Mouse (Mus musculus): Measurements from ENCODE around the gene Fip1l1. TPM values are rescaled to one million over a fixed set of nuclear protein-coding genes. Genes with fewer than 3 reads are reported as not detected.

The Fip1l1 gene
- total RNA-seq (2022) = 10 to 100 TPM; 66.0 to 72.6 (median 68.5) TPM

DNA sequence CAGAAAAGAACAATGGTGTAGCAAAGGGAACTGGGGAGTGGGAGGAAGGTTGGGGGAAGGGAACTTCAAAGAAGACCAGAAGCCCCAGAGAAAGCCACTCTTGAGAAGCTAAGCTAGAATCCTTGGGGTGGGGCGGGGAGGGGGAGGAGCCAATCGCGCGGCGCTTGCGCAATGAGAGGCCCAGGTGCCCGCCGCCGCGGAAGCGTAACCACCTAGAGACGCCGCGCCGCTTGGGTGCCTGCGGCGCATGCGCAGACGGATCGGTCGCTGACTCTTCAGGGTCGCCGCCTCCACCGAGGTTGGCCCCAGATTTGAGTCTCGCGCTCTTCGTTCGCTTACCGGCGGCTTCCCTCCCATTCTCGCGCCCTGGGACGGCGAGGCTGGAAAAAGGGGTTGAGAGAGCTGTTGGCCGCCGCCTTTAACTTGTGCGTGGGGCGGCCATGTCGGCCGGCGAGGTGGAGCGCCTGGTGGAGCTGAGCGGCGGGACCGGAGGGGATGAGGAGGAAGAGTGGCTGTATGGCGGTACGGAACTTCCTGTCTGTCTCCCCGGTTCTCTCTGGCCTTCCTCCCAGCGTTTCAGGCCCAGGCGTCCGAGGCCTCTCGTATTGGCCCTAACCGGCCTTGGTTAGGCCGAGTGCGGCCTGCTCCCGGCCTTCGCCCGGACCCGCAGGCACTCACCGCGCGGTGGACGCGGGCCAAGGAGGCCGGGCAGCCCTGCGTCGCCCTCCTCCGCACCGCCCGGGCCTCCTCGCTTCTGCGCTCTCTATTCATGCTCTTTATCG, at the start of gene Fip1l1:
Gene Fip1l1 (plus strand): TSS at position 210 of the 782 bp plus-strand sequence.
- DNase-seq = peak; percentile 82

DNA sequence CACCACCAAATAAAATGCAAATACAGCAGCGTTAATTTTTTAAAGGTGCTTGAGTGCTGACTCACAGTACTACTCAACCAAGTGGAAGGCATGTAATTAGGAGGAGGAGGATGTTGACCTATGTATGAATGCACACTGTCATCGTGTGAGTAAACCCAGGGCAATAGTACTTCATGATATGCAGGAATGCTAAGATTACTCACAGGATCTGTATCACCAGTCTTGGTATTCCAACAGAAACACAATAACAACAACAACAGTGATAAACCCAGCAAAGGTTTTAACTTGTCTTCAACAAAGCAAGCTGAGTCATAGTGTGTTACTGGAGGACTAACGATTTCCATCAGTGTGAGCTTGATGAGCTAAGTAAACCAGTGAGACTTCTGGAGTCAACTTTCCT, 42.5 kb upstream of the Fip1l1 start:
- DNase-seq = no peak

DNA sequence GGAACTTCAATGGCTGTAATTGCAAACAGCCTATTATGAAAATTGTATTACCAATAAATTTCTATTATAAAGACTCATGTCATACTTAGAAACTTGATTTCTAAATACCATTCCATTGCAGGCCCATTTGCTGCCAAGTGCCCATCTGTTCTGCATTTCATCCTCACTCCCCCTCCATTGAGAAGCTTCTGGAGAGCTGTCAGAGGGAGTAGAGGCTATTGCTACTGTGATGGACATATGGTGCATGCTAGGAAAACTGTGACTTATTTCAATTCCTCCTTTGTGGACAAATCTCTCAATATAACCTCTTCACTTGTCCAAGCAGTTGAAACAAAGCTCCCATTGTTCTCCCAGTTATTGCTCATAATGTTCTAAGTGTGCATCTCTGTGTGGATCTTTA, 23.6 kb upstream of the Fip1l1 start:
- no peak for DNase-seq

DNA sequence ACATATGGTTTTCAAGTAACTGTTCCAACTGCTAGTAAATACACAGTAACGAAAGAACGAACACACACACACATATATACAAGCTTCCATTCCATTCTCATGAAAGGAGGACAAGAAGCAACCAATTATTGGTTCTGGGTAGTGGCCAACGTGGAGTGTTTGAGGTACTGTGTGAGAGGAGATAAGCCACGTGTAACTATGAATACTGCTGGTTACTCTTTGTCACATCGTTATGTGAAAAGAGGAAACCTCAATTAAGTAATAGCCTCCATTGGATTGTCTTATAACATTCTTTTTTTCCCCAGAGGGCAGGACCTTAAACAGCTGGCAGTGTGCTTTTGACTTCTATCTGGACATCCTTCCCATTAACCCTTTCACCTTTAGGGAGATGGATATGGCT, 8.2 kb upstream of the Fip1l1 start:
- DNase-seq = no peak

DNA sequence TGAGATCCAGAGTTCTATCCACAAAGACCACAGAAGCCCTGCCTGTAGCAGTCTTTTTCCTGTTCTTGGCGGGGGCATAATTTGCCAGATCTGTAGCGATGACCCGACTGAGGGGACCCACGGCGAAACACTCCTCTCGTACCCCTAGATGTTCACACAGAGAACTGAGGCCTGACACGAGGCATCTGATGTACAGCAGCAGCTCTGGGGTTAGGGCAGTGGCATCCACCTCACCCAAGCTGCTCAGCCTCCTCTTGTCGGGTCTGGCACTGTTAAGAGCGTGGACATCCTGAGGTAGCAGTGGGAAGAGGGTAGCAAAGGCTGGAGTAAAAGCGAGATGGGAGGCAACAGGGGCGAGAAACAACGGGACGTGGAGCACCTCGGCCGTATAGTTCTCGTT, 4.5 kb upstream of the Fip1l1 start:
- no peak for DNase-seq

DNA sequence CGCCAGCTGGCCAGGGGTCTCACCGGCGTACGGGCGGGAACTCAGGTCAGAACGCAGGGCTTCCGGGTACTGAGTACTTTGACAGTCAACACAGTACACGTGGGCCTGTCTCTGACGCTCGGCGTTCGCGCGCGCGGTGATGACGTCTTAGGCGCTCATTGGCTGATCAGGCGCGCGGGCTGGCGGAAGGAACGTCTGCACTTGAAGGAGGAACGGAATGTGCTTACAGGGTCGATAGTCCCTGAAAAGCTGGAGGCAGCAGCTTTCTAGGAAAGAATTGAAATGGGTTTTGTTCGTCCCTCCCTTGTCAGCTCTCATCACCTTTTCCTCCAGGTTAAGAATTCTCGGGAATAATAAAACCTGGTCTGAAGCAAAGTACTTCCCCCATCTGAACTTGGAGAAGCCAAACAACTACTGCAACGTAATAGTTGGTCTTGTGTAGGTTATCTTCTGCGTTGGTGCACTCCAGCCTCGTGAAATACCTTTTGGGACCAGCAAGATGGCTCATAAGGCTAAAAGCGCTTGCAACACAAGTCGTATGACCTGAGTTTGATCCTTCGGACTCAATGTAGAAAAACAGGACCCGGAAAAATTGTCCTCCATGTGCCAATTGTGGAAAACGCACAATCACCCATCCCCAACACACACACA, 3.5 kb upstream of the Fip1l1 start, which contains the start of gene Scfd2:
Gene Scfd2 (minus strand): TSS at position 130 of the 651 bp plus-strand sequence.
- peak; percentile 95 for DNase-seq

DNA sequence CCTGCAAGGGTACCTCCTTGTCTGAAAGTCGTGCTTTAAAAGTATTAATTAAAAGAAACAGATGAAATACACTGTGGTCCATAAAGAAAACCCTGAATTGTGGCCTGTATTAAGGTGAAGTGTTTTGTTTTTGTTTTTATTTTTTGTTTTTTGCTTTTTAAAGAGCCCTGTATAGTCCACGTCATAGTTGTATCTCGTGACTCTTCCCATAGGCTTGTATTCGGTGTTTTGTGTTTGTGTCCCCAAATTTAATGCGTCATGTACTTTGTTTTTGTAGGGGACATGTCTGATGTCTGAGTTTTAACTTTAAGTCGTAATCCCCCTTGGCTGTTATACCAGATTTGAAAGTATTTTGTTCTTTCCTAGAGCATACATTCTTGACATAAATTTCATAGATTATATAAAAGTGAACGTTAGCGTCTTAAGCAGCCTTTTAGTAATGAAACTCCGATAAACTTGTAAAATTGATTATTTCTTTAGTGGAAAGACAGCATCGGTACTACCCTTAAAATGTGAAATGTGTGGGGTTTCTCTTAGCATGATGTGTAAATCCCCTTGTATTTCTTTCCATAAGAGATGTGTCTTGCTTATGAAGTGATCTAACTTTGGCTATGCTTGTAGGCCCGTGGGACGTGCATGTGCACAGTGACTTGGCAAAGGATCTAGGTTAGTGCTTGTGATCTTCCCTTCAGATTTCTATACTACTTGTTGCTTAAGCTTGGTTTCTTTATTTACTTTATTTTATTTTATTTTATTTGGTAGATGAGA, 1.1 kb downstream of the Fip1l1 start:
- DNase-seq = no peak

DNA sequence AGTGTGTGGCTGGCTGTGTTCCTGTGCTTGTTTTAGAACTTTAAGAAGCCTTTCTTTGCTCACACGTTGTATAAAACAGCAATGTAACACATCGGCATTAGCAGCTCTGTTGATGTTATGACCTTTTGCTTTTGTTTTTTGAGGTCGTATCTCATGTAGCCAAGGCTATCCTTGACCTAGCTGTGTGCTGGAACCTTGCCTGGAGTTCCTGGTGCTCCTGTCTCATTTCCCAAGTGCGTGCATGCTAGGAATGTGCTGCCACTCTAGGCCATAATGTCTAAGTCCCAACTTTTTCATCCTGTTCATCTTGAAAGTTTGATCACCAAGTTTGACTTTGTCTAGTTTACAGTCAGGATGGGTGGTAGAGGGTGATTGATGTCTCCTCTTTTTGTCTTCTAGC, 10.4 kb downstream of the Fip1l1 start:
- DNase-seq = peak; percentile 30

DNA sequence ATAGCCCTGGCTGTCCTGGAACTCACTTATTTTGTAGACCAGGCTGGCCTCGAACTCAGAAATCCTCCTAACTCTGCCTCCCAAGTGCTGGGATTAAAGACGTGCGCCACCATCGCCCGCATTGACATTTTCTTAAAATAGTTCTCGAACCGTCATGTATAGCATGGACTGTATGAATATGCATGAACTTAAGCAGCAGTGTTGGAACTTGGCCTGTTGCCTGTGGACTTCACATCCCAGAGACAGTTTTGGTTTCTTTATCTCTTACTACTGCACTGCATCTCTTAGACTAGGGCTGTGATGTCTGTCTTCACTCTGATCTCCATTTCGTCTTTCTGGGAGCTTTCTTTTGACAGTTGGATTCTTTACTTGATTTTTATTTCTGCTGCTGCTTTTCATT, 14.3 kb downstream of the Fip1l1 start:
- no peak for DNase-seq

DNA sequence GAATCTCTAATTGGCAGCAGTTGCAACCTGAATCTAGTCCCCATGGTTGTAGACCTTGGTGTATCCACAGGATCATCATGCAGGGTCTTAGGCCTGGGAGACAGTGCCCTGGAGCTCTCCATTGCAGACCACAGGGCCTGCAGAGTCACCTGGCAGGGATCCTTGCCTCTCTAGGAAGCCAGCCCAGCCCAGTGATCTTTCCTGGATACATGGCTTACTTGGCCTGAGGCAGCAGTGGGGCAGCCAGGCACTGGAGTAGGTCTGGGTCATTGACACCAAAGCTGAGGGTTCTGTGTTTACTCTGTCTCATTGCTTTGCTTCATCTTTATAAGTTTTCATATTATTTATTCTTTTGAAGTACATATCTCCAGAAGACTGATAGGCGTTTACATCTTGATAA, 25.9 kb downstream of the Fip1l1 start:
- DNase-seq = no peak

DNA sequence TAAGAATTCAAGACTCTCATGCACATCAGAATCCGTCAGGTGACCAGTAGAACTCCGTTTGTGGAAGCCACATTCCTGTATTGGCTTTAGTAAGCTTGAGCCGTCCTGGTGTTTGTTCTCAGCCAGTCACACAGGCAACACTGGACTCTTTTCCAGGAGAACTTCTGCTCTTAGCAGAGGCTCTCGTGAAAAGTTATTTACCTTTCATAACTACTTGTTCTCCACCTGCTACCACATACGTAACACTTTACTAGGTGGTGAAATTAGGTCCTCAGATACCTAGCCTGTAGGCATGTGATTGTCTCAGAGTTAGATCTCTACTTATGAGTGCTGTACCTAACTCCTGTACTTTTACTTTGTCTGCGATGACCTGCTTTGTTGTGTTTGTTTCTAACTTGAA, 36.5 kb downstream of the Fip1l1 start:
- DNase-seq = no peak

DNA sequence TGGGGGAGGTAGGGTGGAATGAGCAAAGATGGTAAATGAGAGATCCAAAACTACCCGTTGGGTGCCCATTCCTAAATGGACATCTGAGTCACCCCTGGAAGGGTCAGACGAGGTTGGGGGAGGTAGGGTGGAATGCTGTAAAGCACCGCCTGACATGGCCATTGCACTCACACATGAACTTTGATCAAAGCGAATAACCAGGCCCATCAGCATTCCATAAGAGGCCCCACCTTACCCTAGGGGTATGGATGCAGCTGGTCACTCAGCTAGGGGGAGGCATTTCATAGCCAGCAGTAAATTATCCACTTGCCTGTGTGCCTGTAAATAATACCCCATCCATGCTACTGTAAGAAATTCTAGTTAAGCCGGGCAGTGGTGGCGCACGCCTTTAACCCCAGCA, 53.9 kb downstream of the Fip1l1 start:
- DNase-seq = no peak

DNA sequence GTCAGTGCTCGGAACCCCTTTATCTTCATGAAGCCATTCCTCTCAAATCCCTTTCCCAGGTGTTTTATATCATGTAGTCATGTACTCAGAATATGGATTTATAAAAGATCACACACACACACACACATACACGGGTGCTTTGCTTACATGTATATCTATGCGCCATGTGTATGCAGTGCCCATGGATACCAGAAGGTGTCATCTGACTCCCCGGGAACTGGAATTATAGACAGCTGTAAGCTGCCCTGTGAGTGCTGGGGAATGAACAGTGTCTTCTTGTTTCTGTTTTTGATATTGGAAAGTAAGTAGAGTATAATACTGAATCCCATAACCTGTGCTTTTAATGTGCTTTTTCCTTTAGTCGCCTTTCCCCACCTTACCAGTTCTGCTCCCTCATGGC, 56.2 kb downstream of the Fip1l1 start:
- no peak for DNase-seq

DNA sequence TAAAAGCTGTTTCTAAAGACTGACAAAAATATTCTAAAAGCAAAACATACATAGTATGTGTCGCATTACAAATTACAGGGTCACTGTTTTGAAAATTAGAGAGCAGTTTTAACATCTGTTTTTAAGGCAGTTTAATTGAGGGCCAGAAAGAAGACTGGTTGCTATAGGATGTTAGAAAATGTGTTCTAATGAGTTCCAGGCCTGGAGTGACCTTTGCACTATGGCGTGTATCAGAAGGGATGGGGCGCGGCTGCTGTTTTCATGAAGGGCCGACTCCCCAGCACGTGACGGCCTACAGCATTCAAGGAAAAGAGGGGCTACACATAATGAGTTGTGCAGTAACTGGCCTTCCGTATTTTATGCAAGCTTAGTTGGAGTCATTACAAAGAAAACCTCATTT, 57.9 kb downstream of the Fip1l1 start:
- DNase-seq = no peak

DNA sequence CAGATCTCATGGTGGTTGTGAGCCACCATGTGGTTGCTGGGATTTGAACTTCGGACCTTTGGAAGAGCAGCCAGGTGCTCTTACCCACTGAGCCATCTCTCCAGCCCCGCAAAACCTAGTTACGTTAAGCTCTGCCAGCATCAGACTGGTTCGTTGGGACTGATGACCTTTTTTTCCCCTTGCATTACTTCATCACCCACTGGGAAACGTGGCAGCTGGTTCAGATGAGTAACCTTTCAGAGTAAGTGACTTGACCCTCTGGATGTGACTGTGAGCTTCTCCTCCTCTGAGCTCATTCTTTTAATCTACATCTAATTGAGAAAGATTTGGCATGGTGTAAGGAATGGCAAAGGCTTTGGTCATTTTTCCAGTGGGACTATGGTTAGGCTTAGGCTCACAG, 64.8 kb downstream of the Fip1l1 start:
- no peak for DNase-seq

DNA sequence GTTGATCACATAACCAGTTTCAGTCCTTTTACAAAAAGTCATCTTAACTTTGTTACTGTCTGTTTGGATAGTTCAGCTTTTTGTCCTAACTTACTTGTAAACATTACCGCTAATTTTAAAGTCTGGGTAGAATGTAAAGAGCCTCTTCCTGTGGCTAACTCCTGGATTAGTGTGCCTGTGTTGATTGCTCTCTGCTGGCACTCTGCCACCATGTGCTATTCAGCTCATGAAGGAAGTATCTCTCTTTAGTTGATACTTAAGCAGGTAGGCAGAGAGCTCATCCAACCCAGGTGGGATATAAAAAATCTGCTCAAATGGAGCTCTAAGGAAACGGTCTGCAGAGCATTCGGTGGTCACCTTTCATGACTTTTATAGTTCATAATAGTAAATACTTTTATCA, 65.9 kb downstream of the Fip1l1 start:
- DNase-seq = no peak

DNA sequence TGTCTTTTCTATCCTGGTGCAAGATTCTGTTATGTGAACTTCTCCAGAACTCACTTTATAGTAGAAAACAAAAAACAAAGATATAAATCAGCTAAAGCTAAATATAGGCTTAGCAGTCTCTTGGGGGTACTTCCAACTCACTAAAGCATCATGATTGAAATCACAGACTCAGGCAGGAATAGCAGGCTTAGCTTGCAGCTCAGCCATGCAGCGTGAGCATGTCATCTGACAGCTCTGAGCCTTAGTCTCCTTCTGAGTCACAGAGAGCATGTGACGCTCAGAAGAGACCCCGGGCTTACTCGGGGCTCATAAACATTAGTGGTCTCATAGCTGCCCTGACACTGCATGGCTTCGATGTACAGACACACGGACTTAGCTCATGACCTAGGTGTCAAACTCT, 66.7 kb downstream of the Fip1l1 start:
- no peak for DNase-seq

DNA sequence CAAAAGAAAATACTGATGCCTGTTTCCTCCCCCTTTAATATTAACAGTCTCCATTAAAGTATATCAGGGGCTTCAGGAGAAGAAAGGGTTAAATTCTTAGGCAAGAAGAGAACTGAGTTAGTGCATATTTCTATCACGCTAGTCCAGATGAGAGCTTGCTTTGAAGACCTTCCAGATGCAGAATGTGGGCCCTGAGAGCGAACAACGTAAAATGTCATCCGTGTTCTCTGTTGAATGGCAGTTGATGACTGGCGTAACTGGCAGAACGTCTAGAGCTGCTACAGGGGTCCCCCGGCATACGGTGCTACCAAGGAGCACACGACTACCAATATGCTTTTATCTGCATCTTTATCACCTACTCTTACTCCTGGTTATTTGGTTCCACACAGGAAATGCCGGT, 67.1 kb downstream of the Fip1l1 start:
- DNase-seq = no peak

DNA sequence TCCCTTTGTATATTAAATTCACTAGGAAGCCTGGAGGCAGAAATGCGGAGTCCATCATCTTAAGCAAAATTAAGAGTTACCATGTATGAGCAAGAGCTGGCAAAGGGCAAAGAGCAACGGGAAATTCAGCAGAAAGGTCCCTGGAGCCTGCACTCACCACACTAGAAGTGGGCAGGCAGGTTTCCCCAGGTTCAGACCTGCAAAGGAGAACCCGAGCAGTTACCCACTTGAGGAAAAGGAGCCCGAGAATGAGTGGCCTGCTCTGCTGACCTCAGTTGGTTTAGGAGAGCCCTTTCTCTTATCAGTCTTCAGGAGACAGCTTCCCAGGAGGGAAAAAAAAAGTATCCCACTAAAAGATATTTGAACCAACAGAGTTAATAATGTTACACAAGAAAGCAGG, 68.1 kb downstream of the Fip1l1 start:
- DNase-seq = no peak

DNA sequence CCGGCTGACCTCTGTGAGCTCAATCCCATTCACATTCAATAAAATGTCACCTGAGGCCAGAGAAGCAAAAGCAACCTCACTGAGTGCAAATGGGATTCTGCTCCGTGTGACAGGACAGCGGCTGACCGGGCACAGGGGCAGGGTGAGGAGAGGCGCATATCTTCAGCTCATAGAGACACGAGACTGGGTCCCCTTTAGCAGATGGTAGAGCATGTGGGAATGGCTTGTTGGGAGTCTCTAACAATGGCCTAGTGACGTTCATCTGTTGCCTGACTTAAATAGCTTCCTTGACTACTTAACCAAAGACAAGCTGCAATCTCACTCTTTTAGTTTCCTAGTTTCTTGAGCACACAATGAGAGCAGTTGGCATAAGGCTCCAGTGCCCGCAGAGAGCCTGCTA, 71.0 kb downstream of the Fip1l1 start:
- no peak for DNase-seq

DNA sequence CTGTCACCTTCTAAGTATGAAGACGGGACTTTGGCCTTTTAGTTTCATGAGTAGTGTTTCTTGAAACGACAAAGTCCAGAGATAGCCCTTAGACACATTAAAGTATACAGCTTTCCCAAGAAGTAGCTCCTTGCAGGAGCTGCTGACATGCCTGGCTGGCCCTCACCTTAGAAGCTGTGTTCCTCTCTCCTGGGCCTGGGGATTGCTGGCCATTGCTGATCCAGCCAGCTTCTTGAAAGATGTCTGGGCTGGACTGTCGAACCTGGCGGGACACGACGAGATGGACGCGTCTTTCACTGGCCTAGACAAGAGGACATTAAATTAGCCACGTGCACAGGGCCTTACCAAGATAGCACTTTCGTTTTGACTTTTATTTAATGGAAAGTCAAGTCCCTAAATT, 75.3 kb downstream of the Fip1l1 start:
- no peak for DNase-seq

DNA sequence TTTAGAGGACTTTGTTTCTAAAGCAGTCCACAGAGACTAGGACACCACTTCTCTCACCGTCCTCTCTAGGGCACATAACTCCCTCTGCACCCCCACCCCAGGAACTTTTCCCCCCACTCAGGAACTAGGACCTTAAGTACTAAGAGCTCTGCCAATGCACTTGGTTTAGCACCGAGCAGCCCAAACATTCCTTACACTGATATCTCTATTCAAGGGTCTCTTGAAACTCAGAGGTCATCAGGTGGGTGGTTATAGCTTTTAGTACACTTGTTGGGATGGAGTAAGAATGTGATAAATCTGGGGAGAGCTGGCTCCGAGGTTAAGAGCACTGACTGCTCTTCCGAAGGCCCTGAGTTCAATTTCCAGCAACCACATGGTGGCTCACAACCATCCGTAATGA, 77.5 kb downstream of the Fip1l1 start:
- DNase-seq = no peak

DNA sequence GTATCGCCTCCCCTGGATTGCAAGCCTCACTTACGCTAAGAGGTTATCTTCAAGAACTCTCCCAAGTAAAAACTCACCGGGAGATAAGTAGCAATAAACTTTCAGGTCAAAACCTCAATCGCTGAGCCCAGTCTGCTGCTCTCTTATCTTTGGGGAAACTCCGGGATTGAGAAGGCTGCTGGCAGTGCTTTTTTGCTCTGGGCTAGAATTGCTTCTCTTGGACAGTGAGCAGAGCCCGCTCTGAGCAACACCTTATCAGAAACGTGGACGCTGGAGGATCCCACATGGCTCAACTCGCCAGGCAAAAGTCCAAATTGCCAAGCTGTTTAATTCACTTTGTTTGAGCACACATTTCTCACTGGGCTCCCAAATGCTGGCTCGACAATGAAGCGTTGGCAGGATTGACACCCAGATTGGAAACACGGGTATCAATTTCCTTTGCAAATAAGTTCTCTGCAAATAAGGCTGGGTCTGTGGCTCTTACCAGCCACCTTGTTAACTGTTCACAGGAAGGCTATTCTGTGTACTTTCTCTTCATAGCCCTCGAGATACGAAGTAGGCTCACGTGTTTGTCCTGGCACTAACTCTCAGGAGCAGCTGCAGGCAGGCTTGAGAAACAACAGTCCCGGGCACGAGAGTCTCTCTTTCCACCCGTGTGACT, 78.4 kb downstream of the Fip1l1 start:
- no peak for DNase-seq
